Mouse (Mus musculus) lung, embryonic 14.5 days (tissue): ENCODE data around the gene Smtnl2. TPM values are rescaled to one million over a fixed set of nuclear protein-coding genes. Genes with fewer than 3 reads are reported as not detected.
"Not testable (repeated sequence)": the region's sequence is repeated elsewhere in the genome, so short reads cannot be mapped to it uniquely, and the experiment has no call there.

Source experiments
- ATAC-seq: fragments of 200-750 bp; cut with Nextera tagmentation; 2 replicates; pipeline ENCODE4 v1.8.0; 2017; ENCODE audit warnings: mild to moderate bottlenecking, moderate TSS enrichment, moderate library complexity; ENCODE audit not compliant: insufficient read depth
- DNase-seq: peaks from one replicate; pipeline ENCODE4 v3.0.0-alpha.2; 2015
- H3K27ac ChIP-seq: fragments of 300-500 bp; sonication (generic); 2 replicates; pipeline ENCODE4 v1.5.1; 2014; ENCODE audit warnings: low read depth, mild to moderate bottlenecking, moderate library complexity
- H3K27me3 ChIP-seq: fragments of 300-500 bp; sonication (generic); 2 replicates; pipeline ENCODE4 v1.6.1; 2014; ENCODE audit warnings: low read length, control low read depth; ENCODE audit not compliant: insufficient read depth
- H3K36me3 ChIP-seq: fragments of 300-500 bp; sonication (generic); 2 replicates; pipeline ENCODE4 v1.6.1; 2014; ENCODE audit warnings: control low read depth; ENCODE audit not compliant: insufficient read depth
- H3K4me1 ChIP-seq: fragments of 300-500 bp; sonication (generic); 2 replicates; pipeline ENCODE4 v1.6.1; 2014; ENCODE audit warnings: antibody characterized with exemption, control low read depth; ENCODE audit not compliant: insufficient read depth
- H3K4me2 ChIP-seq: fragments of 300-500 bp; sonication (generic); 2 replicates; pipeline ENCODE4 v1.6.1; 2014; ENCODE audit warnings: mild to moderate bottlenecking
- H3K4me3 ChIP-seq: fragments of 300-500 bp; sonication (generic); 2 replicates; pipeline ENCODE4 v1.5.1; 2014; ENCODE audit warnings: low read depth, low read length
- H3K9ac ChIP-seq: fragments of 300-500 bp; sonication (generic); 2 replicates; pipeline ENCODE4 v1.6.1; 2014
- H3K9me3 ChIP-seq: fragments of 300-500 bp; sonication (generic); 2 replicates; pipeline ENCODE4 v1.6.1; 2016; ENCODE audit warnings: low read depth, low read length, control low read depth
- CTCF ChIP-seq: IDR thresholded peaks from 2 replicates; pipeline ENCODE4 v1.5.1; 2016; ENCODE audit warnings: antibody characterized with exemption, low read depth
- WGBS: fragments of 180-500 bp; shearing (Covaris S2); extraction: QIAGEN DNeasy Blood & Tissue Kit; methylation state at CpG from one replicate; pipeline ENCODE4 v1.1.7; 2014; 5-methylcytosine and 5-hydroxymethylcytosine counted together
- microRNA-seq: library from miRNA; unstranded; fragments of <30 nt; microRNA quantifications from one replicate; pipeline ENCODE4, GENCODE M21; 2016; ENCODE audit warnings: borderline number of aligned reads
- polyA plus RNA-seq: library from polyadenylated mRNA; unstranded; fragments of >200 nt; fragmentation: Nextera tagmentation; extraction: Ambion mirVana; gene quantifications from 2 replicates; pipeline ENCODE4 v1.2.1, GENCODE M21; 2014

The Smtnl2 gene
- polyA plus RNA-seq, 1 experiment from 2014 or later: 122 TPM

GRCm38 (mm10) chr11:72348563-72348962 is 63.0 kb downstream of the Smtnl2 start:
- H3K27me3 ChIP-seq: no peaks in the 10 kb centered on the region
- no peak overlapping the region for H3K9ac ChIP-seq
- no peak overlapping the region for H3K4me3 ChIP-seq
- DNase-seq (peak; percentile 66), ATAC-seq (no peak; the same call in 1 of the 2 replicates)
- H3K4me1 ChIP-seq: peaks cover 6% of the 10 kb centered on the region; the same call in 1 of the 2 replicates
- H3K27ac ChIP-seq: peak overlapping the region; percentile 54
- H3K36me3 ChIP-seq: no peaks in the 10 kb centered on the region
- H3K4me2 ChIP-seq: no peak overlapping the region
- TF ChIP-seq CTCF: no peak
- H3K9me3 ChIP-seq: no peaks in the 10 kb centered on the region
- WGBS: 38% methylated on average over 10 of the region's 10 CpGs

- DNase-seq: no peak
- no peak for TF ChIP-seq CTCF
- H3K4me1 ChIP-seq: peaks cover 6% of the 10 kb centered on the region; the same call in 1 of the 2 replicates
- H3K36me3 ChIP-seq: no peaks in the 10 kb centered on the region
- H3K27ac ChIP-seq: no peak overlapping the region
- H3K4me2 ChIP-seq: no peak overlapping the region
- WGBS: 86% methylated on average over 11 of the region's 11 CpGs
- no peaks in the 10 kb centered on the region for H3K27me3 ChIP-seq
- ATAC-seq: no peak
- no peaks in the 10 kb centered on the region for H3K9me3 ChIP-seq
- H3K4me3 ChIP-seq: no peak overlapping the region
- H3K9ac ChIP-seq: no peak overlapping the region
Measured at GRCm38 (mm10) chr11:72344486-72344885, 67.0 kb downstream of the Smtnl2 start.

GRCm38 (mm10) chr11:72343904-72344303 is 67.6 kb downstream of the Smtnl2 start:
- Histone ChIP-seq H3K36me3 (no peaks in the 10 kb centered on the region), H3K4me1 (peaks cover 5% of the 10 kb centered on the region; the same call in 1 of the 2 replicates), H3K4me3 (no peak overlapping the region), H3K4me2 (no peak overlapping the region), H3K9ac (no peak overlapping the region), H3K9me3 (no peaks in the 10 kb centered on the region), H3K27ac (no peak overlapping the region), H3K27me3 (no peaks in the 10 kb centered on the region)
- 19% methylated on average over 8 of the region's 8 CpGs for WGBS
- peak; percentile 79 for TF ChIP-seq CTCF
- DNase-seq (peak; percentile 88), ATAC-seq (no peak)

GRCm38 (mm10) chr11:72343238-72343625 is 68.3 kb downstream of the Smtnl2 start:
- WGBS: 68% methylated on average over 5 of the region's 5 CpGs
- H3K9me3 ChIP-seq, H3K4me3 ChIP-seq, H3K9ac ChIP-seq, H3K27me3 ChIP-seq, H3K4me2 ChIP-seq, H3K36me3 ChIP-seq, DNase-seq, ATAC-seq, H3K27ac ChIP-seq, H3K4me1 ChIP-seq: not testable (repeated sequence)

GRCm38 (mm10) chr11:72342549-72343237 is 68.8 kb downstream of the Smtnl2 start:
- DNase-seq (peak; percentile 92), ATAC-seq (peak; percentile 83)
- Histone ChIP-seq H3K36me3 (no peaks in the 10 kb centered on the region), H3K27me3 (no peaks in the 10 kb centered on the region), H3K4me1 (no peaks in the 10 kb centered on the region), H3K4me2 (peak overlapping the region; percentile 25; the same call in 1 of the 2 replicates), H3K9me3 (no peaks in the 10 kb centered on the region), H3K4me3 (no peak overlapping the region), H3K9ac (no peak overlapping the region), H3K27ac (no peak overlapping the region)
- WGBS: 6% methylated on average over 7 of the region's 7 CpGs
- peak; percentile 85 for TF ChIP-seq CTCF

GRCm38 (mm10) chr11:72339716-72340115 is 71.8 kb downstream of the Smtnl2 start:
- Histone ChIP-seq H3K4me1 (no peaks in the 10 kb centered on the region), H3K4me2 (no peak overlapping the region), H3K4me3 (no peak overlapping the region), H3K9me3 (no peaks in the 10 kb centered on the region), H3K27me3 (no peaks in the 10 kb centered on the region), H3K9ac (no peak overlapping the region), H3K36me3 (no peaks in the 10 kb centered on the region), H3K27ac (no peak overlapping the region)
- DNase-seq (no peak), ATAC-seq (no peak)
- no peak for TF ChIP-seq CTCF
- 80% methylated on average over 4 of the region's 4 CpGs for WGBS

Small RNA genes within 50 kb of the gene (microRNA-seq; reads per million reads assigned to microRNA genes)
- not detected for gene Mir6338

Other genes starting within 250 kb of the Smtnl2 start
- not detected in 2 replicates for gene Gm43951, start 204.9 kb downstream of the Smtnl2 start, polyA plus RNA-seq
- 14.3 and 18.3 TPM in 2 replicates for gene 4933427D14Rik, start 204.3 kb downstream of the Smtnl2 start, polyA plus RNA-seq
- 182 and 190 TPM in 2 replicates for gene Txndc17, start 204.2 kb downstream of the Smtnl2 start, polyA plus RNA-seq
- gene Med31, start 196.1 kb downstream of the Smtnl2 start, polyA plus RNA-seq: 38.9 and 40.6 TPM in 2 replicates
- gene Slc13a5, start 144.5 kb downstream of the Smtnl2 start, polyA plus RNA-seq: not detected in 2 replicates
- 2.8 and 3.5 TPM in 2 replicates for gene Xaf1, start 110.1 kb downstream of the Smtnl2 start, polyA plus RNA-seq
- gene Fbxo39, start 97.3 kb downstream of the Smtnl2 start, polyA plus RNA-seq: not detected in 2 replicates
- gene Tekt1, start 49.3 kb downstream of the Smtnl2 start, polyA plus RNA-seq: 6.1 and 6.5 TPM in 2 replicates
- gene Ggt6, start 23.8 kb upstream of the Smtnl2 start, polyA plus RNA-seq: not detected in 2 replicates
- 157 and 161 TPM in 2 replicates for gene Mybbp1a, start 29.6 kb upstream of the Smtnl2 start, polyA plus RNA-seq
- gene Spns2, start 78.2 kb upstream of the Smtnl2 start, polyA plus RNA-seq: 7.5 and 8.5 TPM in 2 replicates
- 0.09 TPM in 1 of 2 replicates, not detected in the other for gene Spns3, start 138.8 kb upstream of the Smtnl2 start, polyA plus RNA-seq
- 77.1 and 77.9 TPM in 2 replicates for gene Ube2g1, start 195.6 kb upstream of the Smtnl2 start, polyA plus RNA-seq